In the genomic region with DNA sequence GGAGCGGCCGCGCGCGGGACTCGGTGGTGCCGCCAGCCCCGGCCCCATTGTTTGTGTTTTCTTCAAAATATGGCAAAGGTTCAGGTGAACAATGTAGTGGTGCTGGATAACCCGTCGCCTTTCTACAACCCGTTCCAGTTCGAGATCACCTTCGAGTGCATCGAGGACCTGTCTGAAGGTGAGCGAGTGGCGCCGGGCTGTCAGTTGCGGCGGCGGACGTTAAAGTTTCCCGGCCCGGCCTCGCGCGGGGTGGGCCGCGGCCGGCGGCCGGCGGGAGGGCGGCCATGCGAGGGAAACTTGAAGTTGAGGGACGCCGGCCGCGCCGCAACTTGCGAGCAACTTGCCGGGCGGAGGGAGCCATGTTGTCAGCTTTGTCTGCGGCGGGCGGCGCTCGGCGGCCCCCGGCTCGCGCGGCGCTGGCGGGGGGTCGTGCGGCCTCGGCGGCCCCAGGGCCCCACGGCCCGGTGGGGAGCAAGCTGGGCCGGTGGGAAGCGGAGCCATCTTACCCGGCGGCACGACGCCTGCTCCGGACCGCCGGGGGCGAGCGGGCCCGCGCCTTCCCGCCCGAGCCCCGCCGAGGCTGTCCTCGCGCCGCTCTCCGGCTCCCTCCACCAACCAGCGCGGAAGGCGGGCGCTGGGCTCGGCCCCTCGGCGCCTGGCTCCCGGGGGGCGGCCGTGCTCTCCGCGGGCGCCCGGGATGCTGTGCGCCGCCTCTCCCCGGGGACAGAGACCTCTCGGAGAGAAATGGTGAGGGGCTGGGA, we compare ENCODE assay signal across 8 mouse cellular contexts. TPM values are rescaled to one million over a fixed set of nuclear protein-coding genes. Genes with fewer than 3 reads are reported as not detected.
A peak's percentile ranks its signal among the peaks of the same experiment; 100 is the strongest.
DNase-seq lines count a peak whose midpoint lies in the region; ATAC-seq lines count a peak whose summit lies in the region.

No protein-coding gene starts in this region.

- H3K27ac ChIP-seq in forebrain, embryonic 16.5 days (ENCODE audit: low read length): peak overlapping the region; percentile 99

- ATAC-seq in forebrain, embryonic 16.5 days: peak; percentile 13

- peak; percentile 61 to 70 for DNase-seq in B cell, adult 2 months
- peak; percentile 58 to 64 for DNase-seq in adrenal gland, adult 18-20 months (ENCODE audit: low spot score in 2 of 2)
- peak; percentile 60 for DNase-seq in heart, postnatal 4 days
- peak; percentile 28 for DNase-seq in layer of hippocampus, adult 9-11 months
- DNase-seq in lung, postnatal 14 days: peak; percentile 32
- DNase-seq in ovary, postnatal 36 days (ENCODE audit: low spot score): peak; percentile 62
- peak; percentile 72 for DNase-seq in thymus, postnatal 14 days

- no peaks in the 10 kb centered on the region for H3K27me3 ChIP-seq in forebrain, embryonic 16.5 days (replicated peaks; ENCODE audit: control insufficient read depth, insufficient read depth, low read length)

- H3K9me3 ChIP-seq in forebrain, embryonic 16.5 days (ENCODE audit: control insufficient read depth, low read length): no peaks in the 10 kb centered on the region

- under 1% methylated on average over 94 of the region's 99 CpGs for WGBS in forebrain, embryonic 16.5 days

- H3K4me1 ChIP-seq in forebrain, embryonic 16.5 days (replicated peaks; ENCODE audit: control insufficient read depth, insufficient read depth, low read length): peaks cover 24% of the 10 kb centered on the region

- peak overlapping the region; percentile 68 for H3K4me2 ChIP-seq in forebrain, embryonic 16.5 days (ENCODE audit: low read length)

- peak overlapping the region; percentile 84 for H3K4me3 ChIP-seq in forebrain, embryonic 16.5 days (replicated peaks; ENCODE audit: low read length)

- 0 out of 2 replicates have a peak, but pooled peaks cover 2% of the 10 kb centered on the region for H3K36me3 ChIP-seq in forebrain, embryonic 16.5 days (ENCODE audit: control insufficient read depth, insufficient read depth)

- H3K9ac ChIP-seq in forebrain, embryonic 16.5 days (replicated peaks; ENCODE audit: low read depth, low read length): peak overlapping the region; percentile 86

RNA-seq across cellular contexts. Expression of gene Asf1a, which starts 0.7 kb away (rescaled TPM):
- total RNA-seq in adrenal gland, adult 18-20 months (2021): 10 to 100 TPM; 27.2 to 29.9 TPM
- polyA plus RNA-seq in forebrain, embryonic 16.5 days (2015; fragmentation: Nextera tagmentation; extraction: Ambion mirVana): 88.6 and 98.8 TPM in 2 replicates
- 10 to 100 TPM; 41.0 to 41.5 TPM for total RNA-seq in heart, postnatal 4 days (2021)

RNA-seq across cellular contexts. Expression of gene Mcm9, which starts 32.9 kb away (rescaled TPM):
- 1 to 10 TPM; 5.9 to 8.2 TPM for total RNA-seq in adrenal gland, adult 18-20 months (2021)
- 6.1 and 8.2 TPM in 2 replicates for polyA plus RNA-seq in forebrain, embryonic 16.5 days (2015; fragmentation: Nextera tagmentation; extraction: Ambion mirVana)
- 10 to 100 TPM; 13.7 to 14.5 TPM for total RNA-seq in heart, postnatal 4 days (2021)

Comparison
In these comparisons a context has a peak if more than half of its experiments do, and no peak if none do; other contexts are left out.
1. Peak in every context shown above with its lines: DNase-seq, ATAC-seq, H3K4me3 ChIP-seq and H3K27ac ChIP-seq.